Mouse (Mus musculus) spleen, postnatal 10 days (tissue): ENCODE data around the gene A930004D18Rik.

Experiments
- DNase-seq, 2 experiments: peaks; one replicate each; pipeline ENCODE4 v3.0.0; 2021 to 2022; ENCODE audit warnings: low spot score in 2 of 2

A930004D18Rik gene

DNA sequence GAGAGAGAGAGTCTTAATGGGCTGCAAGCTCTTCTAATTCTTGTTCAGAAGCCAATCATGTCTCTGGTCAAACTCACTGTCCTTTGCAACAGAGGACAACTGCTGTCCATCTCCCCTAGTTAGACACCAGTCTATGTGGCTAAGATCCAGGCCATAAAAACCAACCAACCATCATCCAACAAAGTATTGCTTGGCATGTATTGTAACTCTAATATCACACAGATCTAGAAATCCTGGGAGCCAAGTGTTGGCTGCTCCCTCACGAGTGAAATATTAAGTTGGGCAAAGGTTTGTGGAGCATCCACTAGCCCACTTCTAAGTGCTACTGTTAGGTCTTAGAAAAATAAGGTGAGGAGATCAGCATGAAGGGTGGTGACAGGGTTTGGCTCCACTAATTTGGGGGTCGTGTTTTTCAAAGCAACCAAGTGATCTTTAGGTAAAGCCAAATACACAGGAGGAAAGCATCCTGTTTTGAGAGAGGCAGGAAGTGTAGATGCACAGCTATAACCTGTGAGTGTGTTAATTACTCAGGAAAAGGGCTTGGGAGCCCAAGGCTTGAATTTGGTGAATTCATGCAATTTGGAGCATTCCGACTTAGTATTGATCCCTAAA, 710 bp upstream of the A930004D18Rik start:
- DNase-seq: no peak

- DNase-seq: no peak
Observed at GRCm38 (mm10) chr2:18034371-18035250, 2.9 kb downstream of the A930004D18Rik start.

DNA sequence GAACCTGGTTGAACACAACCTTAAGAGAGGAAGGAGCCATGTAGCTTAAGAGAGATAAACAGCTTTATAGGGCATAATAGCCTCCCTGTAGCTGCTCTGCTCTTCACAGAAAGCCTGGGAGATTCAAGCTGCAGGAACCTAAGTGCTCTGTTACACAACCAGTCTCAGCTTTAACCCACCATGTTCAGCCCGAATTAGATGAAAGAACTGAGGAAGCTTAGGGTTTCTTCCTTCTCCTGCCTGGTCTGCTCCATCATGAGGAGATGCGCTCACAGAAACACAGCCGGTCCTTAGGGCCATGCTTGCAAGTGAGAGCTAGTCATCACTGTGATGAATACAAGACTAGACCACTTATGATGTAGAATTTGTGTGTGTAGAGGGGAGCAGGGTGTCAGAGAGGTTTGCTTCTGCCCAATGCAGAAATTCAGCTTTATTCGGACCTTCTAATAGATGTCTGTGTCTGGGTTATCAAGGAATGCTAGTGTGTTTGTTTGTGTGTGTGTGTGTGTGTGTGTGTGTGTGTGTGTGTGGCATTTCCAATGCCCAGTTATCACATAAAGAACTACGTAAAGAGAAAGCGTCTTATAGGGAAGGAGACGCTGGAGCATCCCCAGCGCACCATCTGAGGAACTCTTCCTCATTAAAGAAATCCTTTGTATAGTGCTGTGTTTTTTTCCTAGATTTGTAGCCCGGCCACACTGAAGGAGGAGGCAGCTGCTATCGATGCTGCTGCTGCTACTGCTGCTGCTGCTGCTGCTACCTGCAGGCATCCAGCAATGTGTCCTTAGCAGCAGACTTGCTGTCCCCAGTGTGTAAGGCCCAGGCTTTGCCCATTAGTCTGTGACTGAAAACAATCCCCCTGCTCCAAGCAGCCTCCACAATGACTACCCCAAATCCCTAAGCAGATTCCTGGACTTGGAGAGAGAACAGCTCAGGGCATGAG, 4.1 kb downstream of the A930004D18Rik start:
- DNase-seq: no peak

DNA sequence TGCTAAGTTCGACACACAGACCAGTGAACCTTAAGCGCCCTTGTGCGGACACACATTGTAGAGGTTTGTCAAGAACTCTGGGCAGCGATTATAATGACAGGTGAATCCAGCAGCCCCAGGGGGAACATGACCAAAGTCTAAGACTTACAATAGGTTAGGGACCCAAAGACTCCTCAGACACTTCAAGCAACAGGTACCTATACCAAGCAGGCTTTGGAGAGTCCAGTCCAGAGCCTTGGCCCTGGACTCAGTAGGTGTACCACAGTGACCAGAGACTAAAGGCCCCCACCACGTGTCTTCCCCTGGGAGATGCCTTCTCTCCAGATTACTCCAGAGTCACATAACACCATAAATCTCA, 5.0 kb downstream of the A930004D18Rik start:
- no peak for DNase-seq

- peak in 1 of 2 experiments; percentile 20 for DNase-seq
Observed at GRCm38 (mm10) chr2:18031831-18032537, 5.6 kb downstream of the A930004D18Rik start.

DNA sequence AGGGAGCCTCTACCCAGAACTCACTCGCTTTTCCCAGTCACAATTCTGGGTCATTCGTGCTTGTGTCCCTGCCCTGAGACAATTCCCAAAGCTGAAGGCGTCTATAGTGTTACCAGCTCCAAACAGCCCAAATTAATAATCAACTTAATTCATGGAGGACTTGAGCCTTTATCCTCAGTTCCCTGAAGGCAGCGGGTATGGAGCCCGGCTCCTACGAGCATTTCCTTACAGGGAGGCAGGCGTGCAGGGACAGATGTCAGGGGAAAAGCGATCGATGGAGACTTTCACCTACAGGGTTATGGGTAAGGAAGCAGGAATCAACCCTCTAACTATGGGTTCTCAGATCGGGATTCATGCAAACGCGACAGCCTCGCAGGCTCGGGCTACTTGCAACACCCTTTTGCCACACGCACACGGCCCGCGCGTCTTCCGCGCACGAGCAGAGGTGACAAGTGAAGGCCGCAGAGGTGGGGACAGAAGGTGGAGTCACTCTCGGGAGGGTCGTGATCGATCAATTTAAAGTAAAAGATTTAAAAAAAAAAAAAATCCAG, 6.2 kb downstream of the A930004D18Rik start:
- no peak for DNase-seq

DNA sequence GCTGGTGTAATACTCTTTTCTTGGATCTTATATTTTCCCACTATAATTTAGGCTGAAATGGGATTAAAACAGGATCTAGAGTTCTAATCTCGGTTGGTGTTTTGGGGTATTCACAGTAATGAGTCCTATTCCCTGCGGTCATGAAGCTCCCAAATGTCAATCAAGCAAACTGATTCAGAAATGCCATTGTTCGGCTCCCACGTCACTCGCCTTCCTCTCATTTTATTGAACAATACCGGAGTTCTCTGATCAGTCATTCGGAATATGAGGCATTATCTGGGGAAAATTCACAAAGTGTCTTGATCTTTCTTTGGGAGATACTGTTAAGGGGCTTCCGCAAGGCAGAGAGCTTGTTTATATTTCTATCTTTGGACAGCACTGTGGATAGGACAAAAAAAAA, 7.0 kb downstream of the A930004D18Rik start:
- DNase-seq: no peak

GRCm38 (mm10) chr2:18029656-18030055, 7.9 kb downstream of the A930004D18Rik start:
- DNase-seq: no peak

- DNase-seq: peak; percentile 64 to 67
Observed at GRCm38 (mm10) chr2:18028140-18029021, 9.2 kb downstream of the A930004D18Rik start.

GRCm38 (mm10) chr2:18027448-18028139, 9.9 kb downstream of the A930004D18Rik start:
- DNase-seq: peak; percentile 90 to 92

DNA sequence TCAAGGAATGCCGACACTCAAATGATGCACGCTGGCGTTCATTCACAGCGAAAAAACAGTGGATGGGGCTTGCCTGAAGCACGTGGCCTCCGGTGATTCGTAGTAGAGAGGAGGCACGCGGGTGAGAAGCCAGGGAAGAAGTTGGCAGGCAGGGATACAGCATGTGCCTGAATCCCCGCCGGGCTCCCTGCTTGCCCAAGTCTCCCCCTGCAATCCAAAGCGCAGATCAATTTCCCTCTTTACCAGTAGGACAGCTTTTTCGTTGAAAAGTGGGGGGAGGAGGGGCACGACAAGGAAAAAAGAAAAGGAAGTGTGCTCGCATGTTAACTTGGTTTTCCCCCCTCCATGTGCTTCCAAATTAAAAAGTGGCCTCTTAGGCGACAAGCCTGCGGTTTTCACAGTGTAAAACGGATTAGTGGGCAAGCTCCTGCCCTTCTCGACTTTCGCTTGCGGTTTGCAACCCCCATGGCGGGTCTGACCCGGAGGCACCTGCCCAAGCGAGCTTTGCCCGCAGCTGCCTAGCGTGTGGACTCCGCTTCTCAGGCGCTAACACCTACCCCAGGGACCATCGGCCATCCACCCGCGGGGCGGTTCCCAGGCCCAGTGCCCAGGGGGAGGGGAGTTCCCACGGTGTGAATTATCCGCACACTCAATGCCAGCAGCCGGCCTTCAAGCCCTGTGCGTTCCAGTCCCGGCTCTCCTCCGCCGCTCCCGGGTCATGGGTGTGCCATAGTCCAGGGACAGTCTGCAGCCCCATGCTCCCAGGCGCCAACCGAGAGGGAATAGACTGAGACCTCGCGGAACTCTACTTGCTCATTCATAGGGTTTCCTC, 11.2 kb downstream of the A930004D18Rik start:
- DNase-seq: peak; percentile 37 to 38

- no peak for DNase-seq
Observed at GRCm38 (mm10) chr2:18025781-18026115, 11.8 kb downstream of the A930004D18Rik start.

DNA sequence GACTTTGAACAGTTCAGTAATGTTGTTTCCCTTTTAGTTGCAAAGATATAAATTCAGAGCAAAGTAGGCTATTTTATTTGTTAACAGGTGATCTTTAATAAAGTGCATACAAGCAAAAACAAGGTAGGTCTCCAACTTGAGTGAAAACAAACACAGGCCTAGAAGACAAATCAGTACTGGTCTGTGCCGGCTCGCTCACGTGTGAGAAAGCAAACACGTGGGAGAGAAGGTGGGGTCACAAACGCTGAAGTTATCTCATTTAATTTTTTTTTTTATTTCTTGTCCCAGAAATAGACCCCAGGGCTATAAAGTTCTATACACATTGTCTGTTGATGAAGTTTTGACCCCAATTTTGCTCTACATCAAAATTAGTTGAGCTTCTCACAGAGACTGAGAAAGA, 12.4 kb downstream of the A930004D18Rik start:
- no peak for DNase-seq

DNA sequence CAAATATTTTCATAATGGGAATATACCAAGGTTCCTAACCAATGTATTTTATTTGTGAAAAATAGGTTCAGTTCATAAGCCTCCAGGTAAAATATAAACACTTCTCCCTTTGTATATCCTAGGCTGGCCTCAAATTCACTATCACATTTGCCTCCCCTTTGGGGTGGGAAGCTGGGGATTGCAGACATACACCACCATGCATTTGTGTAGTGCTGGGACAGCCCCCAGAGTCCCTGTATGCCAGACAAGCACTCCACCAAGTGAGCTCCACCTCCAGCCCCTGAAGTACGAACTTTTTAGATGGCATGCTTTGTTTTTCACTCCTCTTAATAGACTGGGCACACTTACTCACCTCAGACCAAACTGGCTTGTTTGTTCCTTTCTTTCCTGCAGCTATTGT, 14.7 kb downstream of the A930004D18Rik start:
- DNase-seq: no peak

DNA sequence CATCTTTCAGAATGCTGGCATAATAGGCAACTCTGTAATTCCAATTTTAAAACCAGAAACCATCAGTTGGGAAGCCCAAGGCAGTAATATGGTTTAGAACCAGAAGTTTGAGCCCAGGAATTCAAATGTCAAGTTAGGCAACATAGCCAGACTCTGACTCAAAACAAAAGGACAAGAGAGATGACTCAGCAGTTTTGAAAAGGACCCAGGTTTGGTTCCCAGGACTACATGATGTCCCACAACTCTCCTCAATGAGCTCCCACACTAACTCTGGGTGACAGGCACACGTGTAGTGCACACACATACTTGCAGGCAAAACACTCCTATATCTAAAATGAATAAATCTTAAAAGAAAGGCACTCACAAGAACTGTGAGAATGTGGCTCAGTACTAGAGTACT, 18.4 kb downstream of the A930004D18Rik start:
- no peak for DNase-seq

DNA sequence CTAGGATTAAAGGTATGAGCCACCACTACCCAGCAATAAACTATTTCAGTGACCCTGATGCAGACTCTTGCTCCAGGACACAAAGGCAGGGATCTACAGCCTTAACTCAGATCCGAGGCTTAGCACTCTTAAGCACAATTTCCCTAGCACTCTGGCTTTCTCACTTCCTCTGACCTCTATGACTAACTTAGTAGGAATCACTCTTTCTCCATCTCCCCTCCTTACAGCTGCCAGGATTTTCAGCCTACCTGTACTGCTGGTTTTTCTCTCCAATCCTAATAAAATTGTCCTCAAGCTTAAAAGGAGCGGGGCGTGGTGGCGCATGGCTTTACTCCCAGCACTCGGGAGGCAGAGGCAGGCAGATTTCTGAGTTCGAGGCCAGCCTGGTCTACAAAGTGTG, 20.2 kb downstream of the A930004D18Rik start:
- no peak for DNase-seq

DNA sequence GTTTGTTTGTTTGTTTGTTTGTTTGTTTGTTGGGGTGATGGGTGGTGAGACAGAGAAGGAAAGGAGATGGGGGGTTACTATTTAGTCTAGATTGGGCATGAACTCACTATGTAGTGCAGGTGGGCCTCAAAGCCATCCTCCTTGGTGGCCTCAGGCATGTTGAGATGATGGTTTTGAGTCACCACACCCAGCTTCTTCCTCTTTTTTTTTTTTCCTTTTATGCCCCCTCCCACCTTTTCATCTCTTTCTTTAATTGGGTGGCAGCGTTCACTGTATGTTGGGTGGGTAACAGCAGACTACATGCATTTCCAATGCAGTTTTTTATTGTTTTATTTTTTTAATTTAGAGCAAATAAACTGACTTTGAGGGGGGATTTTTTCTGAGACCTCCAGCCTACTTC, 20.9 kb downstream of the A930004D18Rik start:
- no peak for DNase-seq

DNA sequence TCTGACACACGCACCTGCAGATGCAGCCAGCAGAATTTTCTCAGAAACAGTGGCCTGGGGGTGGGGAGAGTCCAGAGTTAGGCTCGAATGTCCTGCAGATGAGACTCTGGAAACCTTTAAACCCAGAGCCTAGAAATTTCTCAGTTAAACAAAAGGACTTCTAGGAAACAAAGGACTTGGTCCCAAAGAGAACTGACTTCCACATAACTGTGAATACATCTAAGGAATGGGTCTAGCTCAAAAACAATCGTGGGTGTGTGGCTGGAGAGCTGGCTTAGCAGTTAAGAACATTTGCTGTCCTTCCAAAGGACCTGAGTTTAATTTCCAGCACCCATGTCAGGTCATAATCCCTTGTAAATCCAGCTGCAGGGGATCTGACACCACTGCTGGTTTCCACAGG, 22.0 kb downstream of the A930004D18Rik start:
- no peak for DNase-seq

- no peak for DNase-seq
Observed at GRCm38 (mm10) chr2:18012866-18013265, 24.7 kb downstream of the A930004D18Rik start.
